Mouse (Mus musculus): ENCODE measurements around the gene Tspan3. TPM values are rescaled to one million over a fixed set of nuclear protein-coding genes. Genes with fewer than 3 reads are reported as not detected.
A peak's percentile ranks its signal among the peaks of the same experiment; 100 is the strongest.

Gene Tspan3
- polyA plus RNA-seq (2012; fragmentation: generic; extraction: Trizol): 135 TPM

- Histone ChIP-seq H3K4me3 (no peak within 1 kb of the TSS), H3K36me3 (ENCODE audit: control insufficient read depth, insufficient read depth) (no peaks in the 10 kb centered on the region), H3K27me3 (ENCODE audit: control insufficient read depth, insufficient read depth, insufficient read length) (no peaks in the 10 kb centered on the region), H3K79me2 (ENCODE audit: control insufficient read depth, insufficient read depth) (peaks cover under 1% of the 10 kb centered on the region), H3ac (ENCODE audit: control insufficient read depth, insufficient read length) (no peak within 1 kb of the TSS), H3K4me2 (ENCODE audit: low read depth) (no peak within 1 kb of the TSS)
- no peak for TF ChIP-seq USF1 (IDR thresholded peaks at IDR 0.05; ENCODE audit: low read depth)
- no peak for TF ChIP-seq SRF (IDR thresholded peaks at IDR 0.05; ENCODE audit: control insufficient read depth, insufficient read length, low read depth)
- TF ChIP-seq REST (IDR thresholded peaks at IDR 0.05; ENCODE audit: insufficient read depth, insufficient read length): no peak
- no peak for TF ChIP-seq MYOD1 (IDR thresholded peaks at IDR 0.05; ENCODE audit: control insufficient read depth in 1 of 3, insufficient read length in 2 of 3, low read depth in 2 of 3)
- no peak for TF ChIP-seq MAX (IDR thresholded peaks at IDR 0.05; ENCODE audit: low read depth)
- TF ChIP-seq POLR2A (IDR thresholded peaks at IDR 0.05; ENCODE audit: insufficient read length, low read depth): no peak
- TF ChIP-seq POLR2AphosphoS2 (IDR thresholded peaks at IDR 0.05; ENCODE audit: insufficient read length, low read depth): no peak
- no peak for TF ChIP-seq TCF12 (IDR thresholded peaks at IDR 0.05; ENCODE audit: insufficient read depth, poor library complexity, severe bottlenecking)
Measured at GRCm38 (mm10) chr9:56165377-56165776, at the start of gene Tspan3. Gene Tspan3, minus strand, starts transcription at chr9:56165477.

GRCm38 (mm10) chr9:56213451-56214291 lies 48.4 kb upstream of the Tspan3 start:
- no peaks in the 10 kb centered on the region for H3K79me2 ChIP-seq (ENCODE audit: control insufficient read depth, insufficient read depth)
- TF ChIP-seq REST (IDR thresholded peaks at IDR 0.05; ENCODE audit: insufficient read depth, insufficient read length) (no peak), USF1 (IDR thresholded peaks at IDR 0.05; ENCODE audit: low read depth) (no peak), CEBPB (IDR thresholded peaks at IDR 0.05; ENCODE audit: insufficient read depth, poor library complexity, severe bottlenecking) (no peak), MAX (IDR thresholded peaks at IDR 0.05; ENCODE audit: low read depth) (no peak), SRF (IDR thresholded peaks at IDR 0.05; ENCODE audit: control insufficient read depth, insufficient read length, low read depth) (no peak), E2F4 (IDR thresholded peaks at IDR 0.05; ENCODE audit: insufficient read depth) (no peak), POLR2AphosphoS2 (IDR thresholded peaks at IDR 0.05; ENCODE audit: insufficient read length, low read depth) (no peak), TCF12 (IDR thresholded peaks at IDR 0.05; ENCODE audit: insufficient read depth, poor library complexity, severe bottlenecking) (no peak), POLR2A (IDR thresholded peaks at IDR 0.05; ENCODE audit: insufficient read length, low read depth) (no peak), MYOG (IDR thresholded peaks at IDR 0.05; ENCODE audit: control insufficient read depth in 1 of 3, insufficient read depth in 1 of 3, insufficient read length in 2 of 3, low read depth in 2 of 3) (no peak), TCF3 (IDR thresholded peaks at IDR 0.05; ENCODE audit: insufficient read length, low read depth) (no peak), MYOD1 (IDR thresholded peaks at IDR 0.05; ENCODE audit: control insufficient read depth in 1 of 3, insufficient read length in 2 of 3, low read depth in 2 of 3) (no peak)
- peak overlapping the region; percentile 51 for H3K4me2 ChIP-seq (ENCODE audit: low read depth)
- H3ac ChIP-seq (ENCODE audit: control insufficient read depth, insufficient read length): no peak overlapping the region
- no peaks in the 10 kb centered on the region for H3K27me3 ChIP-seq (ENCODE audit: control insufficient read depth, insufficient read depth, insufficient read length)
- H3K4me3 ChIP-seq: no peak overlapping the region
- no peaks in the 10 kb centered on the region for H3K36me3 ChIP-seq (ENCODE audit: control insufficient read depth, insufficient read depth)

- TF ChIP-seq TCF3 (IDR thresholded peaks at IDR 0.05; ENCODE audit: insufficient read length, low read depth): no peak
- no peak for TF ChIP-seq USF1 (IDR thresholded peaks at IDR 0.05; ENCODE audit: low read depth)
- no peak for TF ChIP-seq REST (IDR thresholded peaks at IDR 0.05; ENCODE audit: insufficient read depth, insufficient read length)
- no peak for TF ChIP-seq TCF12 (IDR thresholded peaks at IDR 0.05; ENCODE audit: insufficient read depth, poor library complexity, severe bottlenecking)
- TF ChIP-seq POLR2AphosphoS2 (IDR thresholded peaks at IDR 0.05; ENCODE audit: insufficient read length, low read depth): no peak
- TF ChIP-seq E2F4 (IDR thresholded peaks at IDR 0.05; ENCODE audit: insufficient read depth): no peak
- no peak for TF ChIP-seq POLR2A (IDR thresholded peaks at IDR 0.05; ENCODE audit: insufficient read length, low read depth)
- TF ChIP-seq CEBPB (IDR thresholded peaks at IDR 0.05; ENCODE audit: insufficient read depth, poor library complexity, severe bottlenecking): no peak
- no peak for TF ChIP-seq MAX (IDR thresholded peaks at IDR 0.05; ENCODE audit: low read depth)
- TF ChIP-seq SRF (IDR thresholded peaks at IDR 0.05; ENCODE audit: control insufficient read depth, insufficient read length, low read depth): no peak
- no peak for TF ChIP-seq MYOG (IDR thresholded peaks at IDR 0.05; ENCODE audit: control insufficient read depth in 1 of 3, insufficient read depth in 1 of 3, insufficient read length in 2 of 3, low read depth in 2 of 3)
- TF ChIP-seq MYOD1 (IDR thresholded peaks at IDR 0.05; ENCODE audit: control insufficient read depth in 1 of 3, insufficient read length in 2 of 3, low read depth in 2 of 3): no peak
- H3K4me3 ChIP-seq: no peak overlapping the region
- peaks cover 11% of the 10 kb centered on the region for H3K36me3 ChIP-seq (ENCODE audit: control insufficient read depth, insufficient read depth)
- H3K27me3 ChIP-seq (ENCODE audit: control insufficient read depth, insufficient read depth, insufficient read length): no peaks in the 10 kb centered on the region
- H3K4me2 ChIP-seq (ENCODE audit: low read depth): no peak overlapping the region
- no peaks in the 10 kb centered on the region for H3K79me2 ChIP-seq (ENCODE audit: control insufficient read depth, insufficient read depth)
- no peak overlapping the region for H3ac ChIP-seq (ENCODE audit: control insufficient read depth, insufficient read length)
Measured at GRCm38 (mm10) chr9:56208817-56209216, 43.5 kb upstream of the Tspan3 start.

GRCm38 (mm10) chr9:56207516-56207915 lies 42.2 kb upstream of the Tspan3 start:
- Histone ChIP-seq H3K79me2 (ENCODE audit: control insufficient read depth, insufficient read depth) (no peaks in the 10 kb centered on the region), H3K4me2 (ENCODE audit: low read depth) (no peak overlapping the region), H3ac (ENCODE audit: control insufficient read depth, insufficient read length) (no peak overlapping the region), H3K27me3 (ENCODE audit: control insufficient read depth, insufficient read depth, insufficient read length) (no peaks in the 10 kb centered on the region), H3K4me3 (no peak overlapping the region), H3K36me3 (ENCODE audit: control insufficient read depth, insufficient read depth) (peaks cover 11% of the 10 kb centered on the region)
- no peak for TF ChIP-seq REST (IDR thresholded peaks at IDR 0.05; ENCODE audit: insufficient read depth, insufficient read length)
- no peak for TF ChIP-seq USF1 (IDR thresholded peaks at IDR 0.05; ENCODE audit: low read depth)
- no peak for TF ChIP-seq TCF12 (IDR thresholded peaks at IDR 0.05; ENCODE audit: insufficient read depth, poor library complexity, severe bottlenecking)
- TF ChIP-seq TCF3 (IDR thresholded peaks at IDR 0.05; ENCODE audit: insufficient read length, low read depth): no peak
- no peak for TF ChIP-seq E2F4 (IDR thresholded peaks at IDR 0.05; ENCODE audit: insufficient read depth)
- TF ChIP-seq MYOG (IDR thresholded peaks at IDR 0.05; ENCODE audit: control insufficient read depth in 1 of 3, insufficient read depth in 1 of 3, insufficient read length in 2 of 3, low read depth in 2 of 3): no peak
- no peak for TF ChIP-seq MYOD1 (IDR thresholded peaks at IDR 0.05; ENCODE audit: control insufficient read depth in 1 of 3, insufficient read length in 2 of 3, low read depth in 2 of 3)
- no peak for TF ChIP-seq POLR2A (IDR thresholded peaks at IDR 0.05; ENCODE audit: insufficient read length, low read depth)
- TF ChIP-seq CEBPB (IDR thresholded peaks at IDR 0.05; ENCODE audit: insufficient read depth, poor library complexity, severe bottlenecking): no peak
- no peak for TF ChIP-seq SRF (IDR thresholded peaks at IDR 0.05; ENCODE audit: control insufficient read depth, insufficient read length, low read depth)
- no peak for TF ChIP-seq MAX (IDR thresholded peaks at IDR 0.05; ENCODE audit: low read depth)
- TF ChIP-seq POLR2AphosphoS2 (IDR thresholded peaks at IDR 0.05; ENCODE audit: insufficient read length, low read depth): no peak
